Mouse (Mus musculus) embryonic facial prominence, embryonic 13.5 days (tissue): Measurements from ENCODE around the gene Irf1. TPM values are rescaled to one million over a fixed set of nuclear protein-coding genes. Genes with fewer than 3 reads are reported as not detected.

Experiments used
- ATAC-seq: fragments of 200-750 bp; cut with Nextera tagmentation; 2 replicates; pipeline ENCODE4 v1.8.0; 2017; ENCODE audit warnings: low read depth; ENCODE audit not compliant: insufficient number of reproducible peaks, insufficient read depth, low FRiP score, low TSS enrichment
- H3K27ac ChIP-seq: fragments of 300-500 bp; sonication (generic); 2 replicates; pipeline ENCODE4 v1.5.1; 2015; ENCODE audit warnings: moderate library complexity, mild to moderate bottlenecking, inconsistent platforms
- H3K27me3 ChIP-seq: fragments of 300-500 bp; sonication (generic); 2 replicates; pipeline ENCODE4 v1.6.1; 2015; ENCODE audit warnings: mild to moderate bottlenecking, inconsistent platforms
- H3K36me3 ChIP-seq: fragments of 300-500 bp; sonication (generic); 2 replicates; pipeline ENCODE4 v1.6.1; 2015; ENCODE audit warnings: mild to moderate bottlenecking, inconsistent platforms
- H3K4me1 ChIP-seq: fragments of 300-500 bp; sonication (generic); 2 replicates; pipeline ENCODE4 v1.6.1; 2015; ENCODE audit warnings: inconsistent platforms
- H3K4me2 ChIP-seq: fragments of 300-500 bp; sonication (generic); 2 replicates; pipeline ENCODE4 v1.6.1; 2015; ENCODE audit warnings: moderate library complexity, mild to moderate bottlenecking, inconsistent platforms
- H3K4me3 ChIP-seq: fragments of 300-500 bp; sonication (generic); 2 replicates; pipeline ENCODE4 v1.5.1; 2015; ENCODE audit warnings: mild to moderate bottlenecking, inconsistent platforms
- H3K9ac ChIP-seq: fragments of 300-500 bp; sonication (generic); 2 replicates; pipeline ENCODE4 v1.6.1; 2015; ENCODE audit warnings: mild to moderate bottlenecking, inconsistent platforms
- H3K9me3 ChIP-seq: fragments of 300-500 bp; sonication (generic); 2 replicates; pipeline ENCODE4 v1.6.1; 2016; ENCODE audit warnings: inconsistent platforms
- WGBS: fragments of 180-500 bp; shearing (Covaris S2); methylation state at CpG from one replicate; pipeline ENCODE4 v1.1.7; 2015; ENCODE audit warnings: mixed read lengths; 5-methylcytosine and 5-hydroxymethylcytosine counted together
- polyA plus RNA-seq: library from polyadenylated mRNA; unstranded; fragments of >200 nt; fragmentation: Nextera tagmentation; extraction: Ambion mirVana; gene quantifications from 2 replicates; pipeline ENCODE4 v1.2.1, GENCODE M21; 2015

Irf1 gene
- polyA plus RNA-seq, 1 experiment from 2014 or later: 9.5 TPM

DNA sequence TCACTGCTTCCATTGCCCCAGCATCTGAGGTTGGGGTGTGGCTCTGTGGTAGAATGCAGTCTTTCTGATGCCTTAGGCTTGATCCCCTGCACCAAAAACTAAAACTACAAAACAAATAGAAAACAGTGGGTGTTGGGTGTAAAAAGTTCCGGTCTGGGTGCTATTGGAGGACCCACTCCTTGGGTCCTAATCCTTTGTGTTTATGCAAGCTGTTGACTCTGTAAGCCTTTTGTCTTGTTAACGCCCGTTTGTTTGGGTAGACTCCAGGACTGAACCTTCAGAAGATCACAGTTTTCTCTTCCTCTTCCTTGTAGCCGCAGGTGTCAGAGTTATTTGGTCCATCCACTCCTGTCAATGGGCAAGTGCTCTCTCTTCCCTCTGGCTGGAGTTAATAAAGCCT, 30.2 kb downstream of the Irf1 start:
- Histone ChIP-seq H3K27ac (no peak overlapping the region), H3K27me3 (no peaks in the 10 kb centered on the region), H3K9me3 (no peaks in the 10 kb centered on the region), H3K9ac (no peak overlapping the region), H3K4me2 (no peak overlapping the region), H3K4me3 (no peak overlapping the region), H3K36me3 (no peaks in the 10 kb centered on the region), H3K4me1 (peaks cover 23% of the 10 kb centered on the region)
- WGBS: 67% methylated on average over 4 of the region's 4 CpGs
- no peak for ATAC-seq

DNA sequence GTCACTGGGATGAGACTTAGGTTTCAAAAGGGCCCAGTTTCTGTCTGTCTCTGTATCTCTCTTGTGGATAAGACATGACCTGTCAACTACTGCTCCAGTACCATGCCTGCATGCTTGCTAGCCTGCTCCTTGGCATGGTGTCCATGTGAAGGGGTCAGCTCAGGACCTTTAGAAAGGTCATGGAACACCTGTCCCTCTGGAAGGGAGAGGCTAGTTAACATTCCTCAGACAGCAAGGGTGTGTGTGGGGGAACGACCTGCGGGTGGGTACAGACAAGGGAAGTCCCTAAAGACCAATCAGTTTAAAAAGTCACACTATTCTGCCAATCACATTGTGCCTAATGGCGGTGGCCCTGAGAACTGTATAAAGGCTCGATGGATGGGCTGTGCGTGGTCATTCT, 31.2 kb downstream of the Irf1 start:
- no peaks in the 10 kb centered on the region for H3K9me3 ChIP-seq
- no peak overlapping the region for H3K4me3 ChIP-seq
- no peak for ATAC-seq
- H3K4me2 ChIP-seq: no peak overlapping the region
- H3K27me3 ChIP-seq: no peaks in the 10 kb centered on the region
- H3K4me1 ChIP-seq: peaks cover 15% of the 10 kb centered on the region
- H3K36me3 ChIP-seq: no peaks in the 10 kb centered on the region
- no peak overlapping the region for H3K9ac ChIP-seq
- H3K27ac ChIP-seq: no peak overlapping the region
- 82% methylated on average over 5 of the region's 5 CpGs for WGBS

DNA sequence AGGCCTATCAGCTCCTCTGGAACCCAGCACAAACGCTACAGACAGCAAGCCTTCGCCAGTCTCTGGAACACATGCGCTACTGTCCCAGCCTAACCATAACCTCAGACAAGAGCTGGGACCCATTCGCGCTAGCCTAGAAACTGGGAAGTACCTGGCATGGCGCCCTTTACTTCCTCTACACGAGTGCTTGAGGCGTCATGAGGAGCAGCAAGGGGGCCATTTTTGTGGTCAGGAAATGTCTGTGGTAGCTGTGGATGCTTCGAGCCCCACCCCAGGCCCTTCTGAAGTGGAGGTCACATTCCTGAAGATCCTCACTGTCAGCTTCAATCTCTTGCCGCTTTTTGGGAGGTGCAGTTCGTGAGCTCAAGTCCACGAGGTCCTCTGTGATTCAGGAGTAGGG, 33.3 kb downstream of the Irf1 start:
- Histone ChIP-seq H3K9me3 (no peaks in the 10 kb centered on the region), H3K36me3 (no peaks in the 10 kb centered on the region), H3K4me1 (no peaks in the 10 kb centered on the region), H3K4me2 (no peak overlapping the region), H3K9ac (no peak overlapping the region), H3K27ac (no peak overlapping the region), H3K27me3 (no peaks in the 10 kb centered on the region), H3K4me3 (no peak overlapping the region)
- no peak for ATAC-seq
- 73% methylated on average over 12 of the region's 12 CpGs for WGBS

GRCm38 (mm10) chr11:53803494-53803893, 33.7 kb downstream of the Irf1 start:
- no peak overlapping the region for H3K4me3 ChIP-seq
- H3K9me3 ChIP-seq: no peaks in the 10 kb centered on the region
- WGBS: 81% methylated on average over 6 of the region's 6 CpGs
- H3K36me3 ChIP-seq: no peaks in the 10 kb centered on the region
- H3K4me1 ChIP-seq: no peaks in the 10 kb centered on the region
- H3K4me2 ChIP-seq: no peak overlapping the region
- no peak overlapping the region for H3K9ac ChIP-seq
- H3K27ac ChIP-seq: no peak overlapping the region
- no peaks in the 10 kb centered on the region for H3K27me3 ChIP-seq
- no peak for ATAC-seq

DNA sequence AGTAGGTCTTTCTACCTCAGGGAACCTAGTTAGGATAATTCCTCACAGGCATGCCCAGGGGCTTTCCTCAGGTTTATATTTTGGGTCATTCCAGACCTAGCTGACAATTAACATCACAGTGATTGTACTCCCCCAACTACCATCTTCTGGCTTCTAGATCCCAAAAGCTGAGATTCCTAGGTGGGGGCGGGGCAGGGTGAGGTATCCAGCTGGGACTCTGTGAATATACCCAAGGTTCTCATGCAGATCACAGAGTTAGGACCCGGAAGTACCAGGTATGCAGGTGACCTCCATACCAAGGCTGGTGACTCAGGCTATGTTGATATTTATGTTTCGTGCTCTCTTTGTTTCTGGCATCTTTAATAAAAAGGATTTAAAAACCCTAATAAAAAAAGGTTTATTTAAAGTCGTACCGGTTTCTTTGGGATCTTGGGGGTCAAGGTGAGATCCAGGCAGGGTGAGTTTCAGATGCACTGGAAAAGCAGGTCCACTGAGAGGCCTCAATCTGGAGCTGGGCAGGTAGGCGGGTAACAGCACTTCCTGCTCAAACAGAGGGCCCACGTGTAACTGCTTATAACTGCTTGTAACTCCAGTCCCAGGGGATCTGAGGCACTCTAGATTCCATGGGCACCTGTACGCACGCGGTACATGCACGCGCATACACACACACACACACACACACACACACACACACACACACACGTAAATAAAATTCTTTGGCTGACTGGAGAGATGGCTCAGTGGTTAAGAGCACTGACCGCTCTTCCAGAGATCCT, 34.9 kb downstream of the Irf1 start:
- no peak for ATAC-seq
- Histone ChIP-seq H3K36me3 (no peaks in the 10 kb centered on the region), H3K9ac (no peak overlapping the region), H3K9me3 (no peaks in the 10 kb centered on the region), H3K4me2 (no peak overlapping the region), H3K27me3 (no peaks in the 10 kb centered on the region), H3K4me3 (no peak overlapping the region), H3K4me1 (no peaks in the 10 kb centered on the region), H3K27ac (no peak overlapping the region)
- WGBS: 80% methylated on average over 14 of the region's 14 CpGs

GRCm38 (mm10) chr11:53805786-53806185, 36.0 kb downstream of the Irf1 start:
- Histone ChIP-seq H3K36me3 (no peaks in the 10 kb centered on the region), H3K9me3 (no peaks in the 10 kb centered on the region), H3K27ac (no peak overlapping the region), H3K4me2 (no peak overlapping the region), H3K4me3 (no peak overlapping the region), H3K9ac (no peak overlapping the region), H3K27me3 (no peaks in the 10 kb centered on the region), H3K4me1 (no peaks in the 10 kb centered on the region)
- ATAC-seq: no peak
- WGBS: 54% methylated on average over 9 of the region's 9 CpGs

GRCm38 (mm10) chr11:53809354-53809753, 39.5 kb downstream of the Irf1 start:
- Histone ChIP-seq H3K36me3 (no peaks in the 10 kb centered on the region), H3K9ac (no peak overlapping the region), H3K9me3 (no peaks in the 10 kb centered on the region), H3K4me2 (no peak overlapping the region), H3K4me1 (no peaks in the 10 kb centered on the region), H3K4me3 (no peak overlapping the region), H3K27me3 (no peaks in the 10 kb centered on the region), H3K27ac (no peak overlapping the region)
- no peak for ATAC-seq
- 47% methylated on average over 5 of the region's 5 CpGs for WGBS

DNA sequence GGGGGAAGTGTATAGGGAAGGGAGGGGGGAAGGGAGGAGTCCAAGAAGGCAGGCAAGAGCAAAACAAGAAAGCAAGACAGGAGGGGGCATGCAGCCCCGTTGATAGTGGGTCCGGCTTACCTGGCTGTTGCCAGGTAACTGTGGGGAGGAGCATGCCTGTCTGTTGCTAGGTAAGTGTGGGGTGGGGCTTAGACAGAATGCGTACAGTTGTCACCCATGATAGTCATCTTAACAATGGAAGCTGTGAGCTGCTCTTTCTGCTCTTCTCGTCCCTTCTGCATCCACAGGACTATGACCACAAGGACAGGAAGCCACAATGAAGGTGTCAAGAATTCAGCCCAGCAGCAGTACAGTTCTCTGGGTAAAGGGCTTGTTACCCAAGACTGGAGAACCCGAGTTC, 40.3 kb downstream of the Irf1 start:
- Histone ChIP-seq H3K9me3 (no peaks in the 10 kb centered on the region), H3K27ac (no peak overlapping the region), H3K27me3 (no peaks in the 10 kb centered on the region), H3K9ac (no peak overlapping the region), H3K4me3 (no peak overlapping the region), H3K4me2 (no peak overlapping the region), H3K36me3 (no peaks in the 10 kb centered on the region), H3K4me1 (no peaks in the 10 kb centered on the region)
- 50% methylated on average over 5 of the region's 5 CpGs for WGBS
- ATAC-seq: no peak

- Histone ChIP-seq H3K27me3 (no peaks in the 10 kb centered on the region), H3K36me3 (no peaks in the 10 kb centered on the region), H3K27ac (no peak overlapping the region), H3K9ac (no peak overlapping the region), H3K4me3 (no peak overlapping the region), H3K4me2 (no peak overlapping the region), H3K9me3 (no peaks in the 10 kb centered on the region), H3K4me1 (no peaks in the 10 kb centered on the region)
- no peak for ATAC-seq
- WGBS: 60% methylated on average over 2 of the region's 2 CpGs
Observed at GRCm38 (mm10) chr11:53810749-53811148, 40.9 kb downstream of the Irf1 start.

GRCm38 (mm10) chr11:53811312-53811711, 41.5 kb downstream of the Irf1 start:
- Histone ChIP-seq H3K4me2 (no peak overlapping the region), H3K27me3 (no peaks in the 10 kb centered on the region), H3K4me1 (no peaks in the 10 kb centered on the region), H3K27ac (no peak overlapping the region), H3K9me3 (no peaks in the 10 kb centered on the region), H3K36me3 (no peaks in the 10 kb centered on the region), H3K4me3 (no peak overlapping the region), H3K9ac (no peak overlapping the region)
- WGBS: 81% methylated on average over 3 of the region's 3 CpGs
- ATAC-seq: no peak

DNA sequence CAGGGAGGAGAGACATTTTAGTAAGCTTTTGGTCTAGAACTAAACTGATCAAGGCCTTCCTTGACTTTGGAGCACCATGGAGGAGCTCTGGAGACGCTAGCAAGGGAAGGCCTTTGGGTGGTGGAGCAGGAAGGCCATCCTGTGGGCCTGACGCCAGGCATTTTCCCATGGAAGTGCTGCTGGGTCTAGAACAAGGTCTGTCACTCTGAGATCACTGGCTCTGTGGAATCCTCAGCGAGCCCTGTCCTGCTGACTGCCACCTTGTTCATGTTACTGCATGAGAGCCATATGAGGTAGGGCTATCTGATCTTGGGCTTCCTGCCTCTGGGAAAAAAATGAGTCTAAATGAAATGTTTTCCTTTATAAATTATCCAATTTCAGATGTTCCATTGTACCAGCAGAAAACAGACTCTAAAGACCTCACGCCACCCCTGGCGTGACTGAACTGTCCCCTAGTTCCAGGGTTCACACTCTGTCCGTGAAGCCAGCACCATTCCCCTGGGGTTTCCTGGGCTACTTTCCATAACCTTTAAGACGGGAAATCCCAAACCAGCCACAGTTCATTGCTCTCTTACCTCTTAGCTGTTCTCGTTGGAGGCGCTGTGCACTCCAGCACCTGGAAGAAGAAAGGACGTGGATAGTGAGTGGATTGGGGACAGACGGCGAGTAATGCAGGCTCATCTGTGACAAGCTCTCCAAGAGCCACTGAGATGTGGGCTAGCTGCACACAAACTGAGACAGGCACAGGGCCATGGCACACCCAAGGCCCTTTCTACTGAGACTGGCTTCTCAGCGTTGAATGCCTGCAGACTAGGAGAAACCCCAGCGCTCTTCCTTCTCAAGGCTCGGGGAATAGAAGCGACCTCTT, 43.4 kb downstream of the Irf1 start:
- no peak overlapping the region for H3K27ac ChIP-seq
- H3K4me1 ChIP-seq: no peaks in the 10 kb centered on the region
- no peaks in the 10 kb centered on the region for H3K27me3 ChIP-seq
- H3K9me3 ChIP-seq: no peaks in the 10 kb centered on the region
- no peak overlapping the region for H3K9ac ChIP-seq
- H3K36me3 ChIP-seq: no peaks in the 10 kb centered on the region
- no peak overlapping the region for H3K4me2 ChIP-seq
- no peak overlapping the region for H3K4me3 ChIP-seq
- WGBS: 77% methylated on average over 16 of the region's 16 CpGs
- ATAC-seq: no peak

GRCm38 (mm10) chr11:53814810-53815209, 45.0 kb downstream of the Irf1 start:
- Histone ChIP-seq H3K27me3 (no peaks in the 10 kb centered on the region), H3K9ac (no peak overlapping the region), H3K4me2 (no peak overlapping the region), H3K9me3 (no peaks in the 10 kb centered on the region), H3K4me3 (no peak overlapping the region), H3K27ac (no peak overlapping the region), H3K4me1 (no peaks in the 10 kb centered on the region), H3K36me3 (no peaks in the 10 kb centered on the region)
- no peak for ATAC-seq
- 59% methylated on average over 3 of the region's 3 CpGs for WGBS
